Mouse (Mus musculus): Measurements from ENCODE around the gene Nectin3. TPM values are rescaled to one million over a fixed set of nuclear protein-coding genes. Genes with fewer than 3 reads are reported as not detected.
A peak's percentile ranks its signal among the peaks of the same experiment; 100 is the strongest.

The Nectin3 gene
- 10 to 100 TPM; 19.6 to 33.5 (median 27.0) TPM for total RNA-seq (2022)

DNA sequence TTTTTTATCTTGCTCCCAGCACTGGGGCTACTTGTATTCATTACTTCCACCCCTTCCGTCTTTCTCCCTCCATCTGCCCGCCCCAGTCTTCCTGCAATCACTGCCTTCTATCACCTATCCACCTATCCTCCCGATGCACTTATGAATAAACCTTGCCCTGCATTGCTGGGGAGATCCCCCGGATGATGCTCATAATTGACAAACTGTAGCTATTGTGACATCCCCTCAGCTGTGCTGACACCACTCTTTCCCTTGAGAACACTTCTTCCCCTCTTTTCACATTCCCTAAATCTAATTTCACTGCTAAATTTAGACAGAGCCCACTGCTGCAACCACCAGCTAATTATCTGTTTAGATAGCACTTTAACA is at the start of gene Nectin3:
Gene Nectin3 (minus strand): TSS at position 105 of the 369 bp plus-strand sequence.
- no peak for DNase-seq

DNA sequence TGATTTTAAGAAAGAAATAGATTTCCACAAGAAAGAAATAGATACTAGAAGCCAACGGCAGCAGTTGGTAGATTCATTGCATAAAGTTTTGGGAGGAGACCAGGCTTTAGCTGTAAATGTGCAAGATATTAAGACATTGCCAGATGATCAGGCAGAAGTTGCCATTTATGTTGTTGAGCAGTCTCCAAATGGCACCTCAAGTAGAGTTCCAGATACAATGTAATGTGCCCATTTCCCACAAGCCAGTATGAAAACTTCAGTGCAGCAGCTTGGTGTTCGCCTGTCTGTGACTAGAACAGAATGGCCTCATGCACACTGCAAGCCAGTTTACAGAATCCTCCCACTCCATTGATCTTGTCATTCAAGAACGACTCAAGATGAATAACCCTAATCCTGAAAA is 39.8 kb upstream of the Nectin3 start:
- no peak for DNase-seq

DNA sequence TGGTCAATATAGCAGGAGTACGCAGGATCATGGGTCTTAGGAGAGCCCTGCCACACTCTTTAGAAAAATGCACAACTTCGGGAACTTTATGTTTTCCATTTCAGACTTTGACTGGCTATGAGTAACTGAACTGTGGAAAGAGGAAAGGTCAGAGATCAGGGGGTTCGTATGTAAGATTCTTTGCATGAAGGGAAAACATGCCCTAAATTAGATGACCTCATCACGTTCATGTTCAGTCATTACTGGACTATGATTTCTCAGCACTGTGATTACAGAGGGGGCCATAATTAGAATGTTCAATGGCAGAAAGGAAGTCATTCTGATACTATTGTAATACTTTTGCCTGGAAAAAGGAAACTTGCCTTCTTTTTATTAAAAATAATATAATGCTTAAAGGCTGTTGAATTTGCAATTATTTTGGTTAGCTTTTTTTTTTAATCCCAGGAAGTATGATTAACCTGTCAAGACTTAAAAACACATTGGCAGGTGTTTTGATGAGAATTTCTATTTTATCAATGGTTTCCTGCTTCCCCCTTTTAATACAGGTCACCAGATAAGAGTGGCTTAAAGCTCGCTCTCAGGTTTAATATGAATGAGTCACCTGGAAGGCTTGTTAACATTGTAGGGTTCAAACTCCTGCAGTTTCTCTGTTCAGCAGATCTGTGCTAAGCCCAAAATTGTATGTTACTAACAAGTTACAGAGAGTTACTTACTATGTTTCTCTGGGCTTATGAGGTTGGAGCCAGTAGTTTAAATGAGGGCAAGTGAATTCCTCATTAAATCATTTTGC is 34.3 kb upstream of the Nectin3 start:
- no peak for DNase-seq

DNA sequence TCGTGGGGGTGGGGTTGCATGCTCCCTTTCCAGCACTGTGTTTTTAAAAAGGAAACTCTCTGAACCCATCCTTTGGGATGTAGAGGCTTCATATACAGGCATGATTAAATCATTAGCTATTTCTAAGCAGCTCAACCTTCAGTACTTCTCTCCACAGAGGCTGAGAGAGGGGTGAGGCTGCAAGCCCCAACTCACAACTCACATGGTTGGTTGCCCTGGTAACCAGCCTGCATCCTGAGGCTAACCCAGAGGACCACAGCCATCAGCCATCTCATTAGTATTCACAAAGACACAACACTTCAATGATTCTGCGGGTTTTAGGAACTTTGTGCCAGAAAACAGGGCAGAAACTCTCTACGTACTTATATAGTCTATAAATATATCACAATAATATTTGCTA is 32.7 kb upstream of the Nectin3 start:
- DNase-seq: no peak

DNA sequence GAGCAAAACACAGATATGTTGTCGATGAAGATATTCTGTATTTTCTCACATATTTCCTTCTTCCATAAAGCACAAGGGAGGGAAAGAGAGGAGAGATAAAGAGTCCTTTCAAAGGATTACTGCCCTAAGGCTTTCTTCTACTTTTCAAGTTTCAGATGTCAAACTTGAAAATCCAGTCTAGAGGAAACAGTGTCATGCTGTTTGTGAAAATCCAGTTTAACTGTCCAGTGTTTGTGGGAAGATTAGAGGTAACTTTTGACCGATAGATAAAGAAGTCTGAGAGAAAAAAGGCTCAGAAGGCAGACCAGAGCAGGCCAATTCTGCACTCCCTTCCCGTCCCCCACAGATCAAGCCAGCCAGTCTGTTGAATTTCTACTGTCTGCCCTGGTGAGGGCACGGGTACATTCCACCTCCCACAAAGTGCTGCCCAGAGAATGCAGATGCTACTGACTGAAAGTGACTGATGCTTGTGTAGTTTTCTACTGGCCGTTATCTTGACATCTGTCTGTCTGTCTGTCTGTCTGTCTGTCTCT is 22.6 kb upstream of the Nectin3 start:
- no peak for DNase-seq

DNA sequence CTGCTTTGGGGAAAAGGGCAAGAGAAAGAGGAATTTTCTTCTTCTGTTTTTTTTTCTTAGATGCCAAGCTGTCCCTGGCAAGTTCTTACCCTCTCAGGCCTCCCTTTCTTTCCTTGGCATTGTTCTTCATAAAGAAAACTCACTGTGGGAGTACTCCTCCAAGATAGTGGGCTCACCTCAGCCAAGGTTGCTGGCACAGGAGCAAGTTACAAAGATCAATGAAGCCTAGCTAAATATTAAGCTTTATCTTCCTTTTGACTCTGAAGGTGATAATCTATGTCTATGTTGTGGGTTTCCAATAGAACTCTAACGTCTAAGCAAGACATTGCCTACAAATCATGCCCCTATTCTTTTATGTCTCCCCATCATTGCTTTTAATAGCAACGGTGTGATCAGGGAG is 21.3 kb upstream of the Nectin3 start:
- DNase-seq: no peak

DNA sequence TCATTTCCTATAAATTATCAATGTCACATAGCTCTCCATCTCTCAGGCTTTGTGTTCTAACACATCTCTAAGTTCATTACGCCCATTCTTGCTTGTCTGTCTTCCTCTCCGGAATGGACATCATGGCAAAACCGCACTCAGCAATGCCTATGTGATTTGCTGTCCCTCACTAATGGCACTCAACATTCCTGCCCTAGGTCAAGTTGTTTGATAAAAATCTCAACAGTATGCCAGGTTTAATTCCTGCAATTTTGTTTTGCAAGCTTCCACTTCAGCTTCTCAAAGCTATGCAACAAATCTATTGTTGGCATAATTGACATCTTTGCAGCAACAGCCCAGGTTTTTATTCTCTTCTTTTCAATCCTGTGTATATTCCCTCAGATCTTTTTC is 9.6 kb upstream of the Nectin3 start:
- no peak for DNase-seq

DNA sequence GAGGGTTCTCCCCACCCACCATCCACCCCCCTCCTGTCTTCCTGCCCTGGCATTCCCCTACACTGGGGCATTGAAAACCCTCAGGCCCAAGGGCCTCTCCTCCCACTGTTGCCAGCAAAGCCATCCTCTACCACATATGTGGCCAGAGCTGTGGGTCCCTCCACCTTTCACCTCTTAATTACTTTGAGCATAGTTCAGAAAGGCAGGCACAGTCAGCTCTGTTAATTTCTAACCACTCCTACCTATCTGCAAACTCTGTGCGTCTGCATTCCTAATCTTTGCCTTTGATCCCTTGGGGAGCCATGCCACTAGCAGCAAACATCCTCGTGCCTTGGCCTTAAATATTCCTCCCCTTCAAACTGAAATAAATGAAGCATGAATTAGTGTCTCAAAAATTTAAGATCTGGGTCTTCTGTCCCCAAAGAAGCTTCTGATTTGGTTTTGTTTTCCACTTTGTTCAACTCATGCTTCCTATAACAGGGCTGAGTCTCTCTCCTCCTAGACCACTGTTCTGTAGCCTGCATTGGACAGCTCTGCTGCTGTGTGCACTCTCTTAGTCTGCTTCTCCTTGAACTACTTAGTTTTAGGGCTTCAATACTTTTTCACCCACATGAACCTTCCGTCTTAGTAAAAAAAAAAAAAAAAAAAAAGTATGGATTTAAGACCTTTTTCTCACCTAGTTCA is 9.1 kb upstream of the Nectin3 start:
- DNase-seq: no peak

DNA sequence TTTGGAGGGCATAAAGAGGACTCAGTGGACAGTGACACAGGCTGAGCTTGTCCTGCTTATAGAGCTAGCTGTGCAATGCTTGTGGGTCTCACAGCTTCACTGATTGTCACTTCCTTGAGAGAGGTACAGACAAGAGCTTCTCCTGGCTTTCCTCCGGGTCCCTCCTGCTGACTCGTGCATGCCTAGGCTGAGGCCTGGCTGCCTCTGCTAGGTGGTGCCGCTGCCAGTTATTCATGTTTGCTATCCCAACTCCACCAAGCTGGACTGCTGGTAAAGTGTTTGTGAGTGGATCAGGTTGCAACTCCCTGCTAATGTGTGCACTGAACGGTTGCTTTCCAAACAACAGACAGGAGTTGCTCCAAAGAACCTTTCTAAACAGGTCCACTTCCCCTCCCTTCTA is 5.7 kb upstream of the Nectin3 start:
- no peak for DNase-seq

DNA sequence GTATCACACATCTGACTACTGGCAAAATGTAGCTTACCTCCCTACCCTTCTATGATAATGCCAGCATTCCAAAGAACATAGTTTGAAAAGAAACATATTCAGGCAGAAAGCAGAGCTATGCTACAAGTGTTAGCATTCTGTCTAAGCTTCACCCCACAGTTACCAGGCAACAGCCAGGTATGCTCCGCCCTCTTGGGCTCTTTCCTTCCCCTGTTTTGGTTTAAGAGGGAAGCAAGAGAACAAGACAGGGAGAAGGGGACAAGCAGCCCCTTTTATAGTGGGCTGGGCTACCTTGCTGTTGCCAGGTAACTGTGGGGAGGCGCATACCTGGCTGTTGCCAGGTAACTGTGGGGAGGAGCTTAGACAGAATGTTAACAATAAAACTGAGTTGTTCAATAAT is 4.0 kb upstream of the Nectin3 start:
- DNase-seq: no peak

DNA sequence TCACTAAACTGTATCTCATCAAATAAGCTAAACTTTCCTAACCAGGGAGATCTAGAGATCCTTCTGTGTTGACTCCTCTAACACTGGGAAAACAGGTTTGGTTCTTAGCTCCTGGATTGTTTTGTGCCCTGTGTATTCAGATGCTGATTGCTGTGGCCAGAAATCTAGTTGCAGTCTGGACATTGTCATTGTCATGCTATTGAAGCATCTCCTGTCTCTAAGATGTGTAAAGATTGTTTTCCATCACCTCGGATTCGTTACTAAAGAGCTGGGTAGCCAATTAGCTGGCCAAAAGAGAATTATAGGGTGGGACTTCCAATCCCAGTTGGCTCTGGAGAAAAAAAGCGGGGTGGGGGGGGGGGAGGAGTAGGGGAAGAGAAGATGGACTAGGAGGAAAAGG is 2.4 kb upstream of the Nectin3 start:
- DNase-seq: no peak

DNA sequence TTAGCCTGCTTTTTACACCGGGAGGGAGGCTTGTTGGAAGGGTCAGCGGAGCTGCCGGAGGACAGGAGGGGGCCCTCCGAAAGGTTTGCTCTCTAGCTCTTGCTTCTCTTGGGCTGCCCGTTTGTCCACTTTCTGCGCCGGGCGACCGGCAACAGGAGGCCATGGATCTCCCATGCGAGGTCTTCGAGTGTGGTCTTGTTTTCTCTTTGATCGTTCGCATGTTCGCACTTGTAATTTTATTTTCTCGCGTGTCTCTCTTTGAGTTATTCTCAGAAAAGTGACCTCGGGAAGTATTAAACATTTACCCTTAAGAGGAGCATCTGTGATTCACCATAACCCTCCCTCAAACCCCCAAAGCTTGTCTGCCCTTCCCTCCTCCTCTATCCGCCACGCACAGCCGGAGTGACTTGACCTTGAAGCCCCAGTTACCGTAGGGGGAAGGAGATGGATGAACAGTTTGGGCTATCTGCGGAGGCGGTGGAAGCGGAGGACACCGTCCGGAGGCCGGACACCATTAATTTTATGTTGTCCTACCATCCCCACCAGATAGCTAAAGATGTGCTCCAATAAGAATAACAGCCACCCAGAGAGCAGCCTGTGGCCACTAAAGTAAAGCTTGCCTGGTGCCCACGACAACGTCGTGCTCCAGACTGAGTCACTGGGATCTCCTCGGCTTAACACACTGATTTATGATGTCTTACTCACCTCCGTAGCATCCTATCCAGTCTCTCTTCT is 472 bp downstream of the Nectin3 start:
- DNase-seq: peak; percentile 35

DNA sequence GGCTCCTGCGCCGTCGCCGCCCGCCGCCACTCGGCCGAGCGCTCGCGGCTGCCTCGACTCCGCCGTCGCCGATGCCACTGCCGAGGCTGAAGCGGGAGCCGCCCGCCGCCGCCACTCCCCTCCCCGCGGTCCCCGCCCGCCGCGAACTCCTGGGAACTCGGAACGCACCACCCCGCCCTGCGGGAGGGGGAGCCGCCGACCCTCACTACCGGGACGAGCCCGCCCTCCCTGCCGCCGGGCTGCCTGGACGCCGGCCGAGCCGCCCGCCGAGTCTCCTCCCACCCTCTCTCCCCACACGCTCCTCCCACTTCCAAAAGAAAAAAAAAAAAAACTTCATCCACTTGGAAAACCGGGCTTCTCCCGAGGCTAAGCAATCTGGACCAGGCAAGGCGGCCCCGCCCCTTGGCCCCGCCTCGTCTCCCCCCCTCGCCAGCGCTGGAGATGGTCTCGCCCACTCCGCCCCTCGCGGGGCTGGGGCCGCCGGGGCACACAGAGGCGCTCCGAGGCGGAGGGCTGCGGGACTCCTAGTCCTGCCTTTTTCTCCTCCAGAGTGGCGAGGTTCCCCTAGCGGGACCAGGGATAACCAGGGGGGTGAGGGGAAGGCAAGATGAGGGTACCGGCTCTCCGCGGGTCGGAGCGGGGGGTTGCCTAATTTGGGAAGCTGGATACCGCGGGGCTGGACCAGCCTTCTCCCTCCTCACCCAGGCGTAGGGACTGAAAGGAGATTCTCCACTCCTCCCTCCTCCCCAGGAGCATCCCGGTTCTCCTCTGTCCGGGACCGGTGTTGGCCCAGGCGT is 1.2 kb downstream of the Nectin3 start:
- DNase-seq: peak; percentile 92

DNA sequence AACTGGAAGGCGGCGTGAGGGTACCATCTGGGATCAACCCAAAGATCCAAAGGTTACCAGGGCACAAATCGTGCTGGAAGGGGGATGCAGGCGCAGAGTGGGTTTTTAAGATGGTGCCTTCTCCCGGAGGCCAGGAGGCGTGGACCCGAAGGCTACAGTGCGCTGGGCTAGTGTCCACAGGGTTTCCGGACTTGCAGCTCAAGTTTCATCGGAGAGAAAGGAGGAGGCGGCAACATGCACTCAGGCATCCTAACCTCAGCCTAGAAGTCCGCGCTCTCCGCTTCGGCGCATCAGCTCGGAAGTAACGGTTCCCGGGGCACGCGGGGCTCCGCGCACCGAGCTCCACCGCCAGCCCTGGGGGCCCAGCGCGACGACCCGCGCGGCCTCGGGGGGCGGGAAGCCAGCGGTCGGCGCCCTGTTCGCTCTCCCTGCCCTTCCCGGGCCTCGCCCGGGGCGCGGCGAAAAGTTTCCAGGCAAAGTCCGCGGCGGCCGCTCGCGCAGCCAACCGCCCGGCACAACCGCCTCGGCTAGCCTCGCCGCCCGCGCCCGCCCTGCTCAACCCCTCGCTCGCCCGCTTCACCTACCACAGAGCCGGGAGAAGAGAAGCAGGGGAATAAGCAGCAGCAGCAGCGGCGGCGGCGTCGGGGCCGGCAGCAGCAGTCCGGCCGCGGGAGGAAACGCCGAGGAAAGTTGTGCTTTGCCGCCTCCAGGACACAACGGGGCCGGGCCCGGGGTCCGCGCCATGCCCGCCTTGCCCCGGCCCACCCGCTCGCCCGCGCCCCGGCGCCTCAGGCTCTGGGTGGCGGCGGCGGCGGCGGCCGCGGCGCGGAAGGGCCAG is 2.1 kb downstream of the Nectin3 start:
- peak; percentile 47 for DNase-seq

DNA sequence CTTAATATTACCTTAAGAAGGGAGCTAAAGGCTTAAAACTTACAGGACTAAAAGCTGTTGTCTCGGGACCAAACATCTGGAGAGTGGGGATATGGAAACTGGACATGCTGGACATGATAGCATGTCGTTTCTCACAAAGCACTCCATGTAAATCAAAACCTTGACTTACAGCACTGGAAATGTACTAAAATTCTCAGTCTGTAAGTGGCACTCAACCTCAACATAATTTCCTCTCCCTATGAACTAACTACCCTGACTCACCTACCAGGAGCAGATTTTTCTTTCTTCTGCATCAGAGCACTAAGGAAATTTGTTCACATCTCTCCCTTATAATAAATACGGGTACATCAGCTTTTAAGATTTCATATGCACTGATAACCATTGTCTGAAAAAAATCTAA is 3.1 kb downstream of the Nectin3 start:
- DNase-seq: no peak

DNA sequence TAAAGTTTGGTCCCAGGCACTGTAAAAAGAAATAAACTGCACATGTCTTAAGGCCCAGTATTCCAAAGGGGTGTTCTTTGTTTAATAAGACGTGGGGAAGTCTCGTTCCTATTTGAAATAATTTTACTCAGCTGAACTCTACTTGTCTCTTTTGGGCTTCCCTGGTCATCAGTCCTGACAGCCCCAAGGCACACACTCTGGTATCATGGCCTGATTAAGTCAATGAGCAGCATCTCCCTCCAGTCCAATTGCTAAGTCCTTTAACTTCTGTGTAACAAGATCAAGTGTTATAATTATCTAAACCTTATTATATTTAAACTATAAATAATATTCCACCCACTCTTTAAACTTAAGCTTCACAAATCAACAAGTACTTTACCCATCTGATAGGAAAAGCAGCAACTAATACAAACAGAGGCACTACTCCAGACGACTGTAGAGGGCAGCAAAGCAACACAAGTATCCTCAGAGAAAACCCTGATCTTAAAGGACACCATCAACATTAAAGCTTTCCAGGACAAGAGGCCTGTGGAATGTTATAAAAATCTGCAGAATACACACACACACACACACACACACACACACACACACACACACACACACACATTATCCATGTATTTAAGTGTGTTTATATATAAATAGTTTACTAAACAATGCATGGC is 10.8 kb downstream of the Nectin3 start:
- peak; percentile 21 for DNase-seq

DNA sequence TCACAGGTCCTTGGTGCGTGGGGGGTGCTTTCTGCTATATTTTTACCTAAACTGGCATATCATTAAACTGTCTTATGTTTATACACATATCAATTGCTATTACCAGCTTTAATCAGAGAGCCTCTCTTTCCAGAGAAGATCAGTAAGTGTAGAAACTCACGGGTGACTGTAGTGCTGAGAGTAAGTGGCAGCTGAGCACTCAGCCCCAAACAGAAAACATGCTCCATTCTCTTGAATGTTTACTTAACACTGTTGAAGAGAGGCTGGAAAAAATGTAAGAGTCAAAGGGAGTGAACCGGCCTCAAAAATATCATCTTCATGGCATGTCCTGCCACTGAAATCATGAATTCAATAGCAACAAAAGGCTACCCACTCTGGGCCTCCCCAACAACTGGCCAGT is 21.0 kb downstream of the Nectin3 start:
- no peak for DNase-seq

DNA sequence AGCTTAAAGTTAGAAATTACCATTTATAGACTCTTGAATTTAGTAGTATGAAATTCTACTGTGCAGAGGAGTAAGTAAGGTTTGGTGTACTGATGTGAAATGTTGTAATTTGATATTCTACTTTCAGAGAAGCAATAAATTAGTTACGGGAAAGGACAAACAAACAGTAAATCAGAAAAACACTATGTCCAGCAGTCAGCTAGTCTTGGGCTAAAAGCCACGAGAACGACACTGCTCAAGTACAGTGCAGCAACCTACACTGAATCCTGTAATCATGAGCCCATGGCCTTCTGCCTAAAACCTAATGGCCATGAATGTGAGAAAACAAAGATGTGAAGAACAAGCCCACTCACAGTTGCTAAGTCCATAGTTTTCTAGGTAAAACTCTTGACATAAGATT is 46.9 kb downstream of the Nectin3 start:
- no peak for DNase-seq

DNA sequence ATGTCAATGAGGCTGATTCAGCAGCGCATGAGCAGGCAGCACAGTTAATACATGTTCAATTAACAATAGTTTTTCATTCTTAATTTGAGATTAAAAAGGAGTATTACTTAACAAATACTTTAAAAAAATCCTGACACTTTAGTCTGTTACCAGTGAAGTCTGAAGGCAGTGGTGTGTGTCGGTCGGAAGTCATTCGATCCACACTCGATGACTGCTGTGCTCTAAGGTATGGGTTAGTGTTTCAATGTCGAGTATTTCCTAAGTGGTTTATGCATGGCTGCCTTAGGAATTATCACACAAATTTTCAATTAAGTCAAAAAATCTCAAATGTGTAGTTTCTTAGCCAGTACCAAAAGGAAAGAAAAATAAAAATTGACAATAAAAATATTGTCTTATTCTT is 49.3 kb downstream of the Nectin3 start:
- DNase-seq: no peak

DNA sequence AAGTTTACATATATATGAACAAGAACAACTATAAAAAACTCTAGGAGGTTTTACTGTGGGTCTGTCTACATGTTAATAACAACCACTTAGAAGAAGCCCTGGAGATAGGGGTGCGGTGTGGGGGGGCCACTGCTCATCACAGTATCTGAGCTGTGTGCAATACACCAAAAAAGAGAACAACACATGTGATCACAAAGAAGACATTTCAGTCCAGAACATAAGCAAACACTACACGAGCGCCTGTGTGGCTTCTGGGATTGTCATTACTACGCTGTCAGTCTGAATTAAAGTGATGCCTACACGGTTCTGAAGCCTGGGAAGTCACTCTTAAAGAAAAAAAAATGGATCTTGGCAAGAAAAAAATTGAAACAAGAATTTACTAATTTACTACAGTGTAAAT is 67.0 kb downstream of the Nectin3 start:
- no peak for DNase-seq

DNA sequence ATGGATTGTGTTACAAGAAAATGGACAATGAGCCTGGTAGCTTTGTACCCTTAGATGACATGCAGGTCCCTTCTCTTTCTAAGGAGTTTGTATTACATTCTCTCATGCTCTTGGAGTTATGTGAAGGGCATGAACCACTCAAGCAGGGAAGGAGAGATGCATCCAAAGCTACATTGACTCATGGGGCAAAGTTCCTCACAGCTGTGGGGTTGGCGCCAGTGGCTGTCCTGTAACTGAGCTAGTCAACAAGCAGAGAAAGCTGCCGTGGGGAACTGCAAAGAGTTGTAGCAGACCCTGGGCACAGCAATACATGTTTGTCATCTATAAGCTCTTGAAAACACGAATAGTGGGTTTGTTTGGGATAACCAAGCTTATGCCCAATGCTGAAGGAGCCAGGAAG is 82.1 kb downstream of the Nectin3 start:
- DNase-seq: no peak

All from adrenal gland, adult 8-10 months (tissue).